Mouse (Mus musculus) hindbrain, embryonic 12.5 days (tissue): ENCODE measurements at regions not wholly inside any gene's neighbourhood (a gene's known extent, or its start where the extent isn't known, plus 50 kb on each side); places are given as distances from the start of the nearest gene placed in this dataset.

Experiments
- ATAC-seq: fragments of 200-750 bp; cut with Nextera tagmentation; 2 replicates; pipeline ENCODE4 v1.8.0; 2017; ENCODE audit warnings: moderate TSS enrichment; ENCODE audit not compliant: low FRiP score
- H3K27ac ChIP-seq: fragments of 300-500 bp; sonication (generic); 2 replicates; pipeline ENCODE4 v1.5.1; 2016; ENCODE audit warnings: mild to moderate bottlenecking
- H3K27me3 ChIP-seq: fragments of 300-500 bp; sonication (generic); 2 replicates; pipeline ENCODE4 v1.6.1; 2016; ENCODE audit warnings: mild to moderate bottlenecking
- H3K36me3 ChIP-seq: fragments of 300-500 bp; sonication (generic); 2 replicates; pipeline ENCODE4 v1.6.1; 2016; ENCODE audit warnings: mild to moderate bottlenecking
- H3K4me1 ChIP-seq: fragments of 300-500 bp; sonication (generic); 2 replicates; pipeline ENCODE4 v1.6.1; 2016
- H3K4me2 ChIP-seq: fragments of 300-500 bp; sonication (generic); replicated peaks from 2 replicates; pipeline ENCODE4 v1.6.1; 2016; ENCODE audit warnings: mild to moderate bottlenecking
- H3K4me3 ChIP-seq: fragments of 300-500 bp; sonication (generic); 2 replicates; pipeline ENCODE4 v1.5.1; 2016; ENCODE audit warnings: mild to moderate bottlenecking
- H3K9ac ChIP-seq: fragments of 300-500 bp; sonication (generic); 2 replicates; pipeline ENCODE4 v1.6.1; 2016; ENCODE audit warnings: mild to moderate bottlenecking, moderate library complexity
- H3K9me3 ChIP-seq: fragments of 300-500 bp; sonication (generic); replicated peaks from 2 replicates; pipeline ENCODE4 v1.6.1; 2016; ENCODE audit warnings: mild to moderate bottlenecking
- WGBS: fragments of 180-500 bp; shearing (Covaris S2); methylation state at CpG from one replicate; pipeline ENCODE4 v1.1.7; 2016; 5-methylcytosine and 5-hydroxymethylcytosine counted together

DNA sequence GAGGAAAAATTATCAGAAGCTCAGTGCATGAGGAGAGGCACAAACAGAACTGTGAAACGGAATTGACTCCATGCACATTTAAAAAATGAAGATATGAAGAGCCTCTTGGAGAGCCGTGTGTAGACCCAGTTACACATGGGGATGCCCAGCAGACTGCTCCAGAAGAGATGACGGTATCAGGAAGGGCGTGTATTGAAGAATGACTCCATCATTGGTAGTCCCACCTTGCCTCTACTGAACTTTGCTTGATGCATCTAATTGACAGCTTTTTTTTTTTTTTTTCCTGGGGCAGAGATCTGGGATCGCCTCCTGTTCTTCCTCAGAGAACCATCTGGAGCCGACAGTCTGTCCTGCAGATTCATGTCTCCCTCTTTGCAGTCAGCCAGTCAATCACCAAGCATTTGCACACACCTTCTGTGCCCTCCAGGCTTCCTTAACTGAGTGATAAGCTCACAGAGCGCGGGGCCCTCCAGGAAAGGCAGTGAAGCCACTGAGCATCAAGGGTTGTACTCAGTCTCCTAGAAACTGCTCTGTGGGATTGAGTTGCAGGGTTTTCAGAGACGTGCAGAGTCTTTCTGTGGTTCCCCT, 57.6 kb upstream of the D1Pas1 start:
- no peak overlapping the region for H3K4me2 ChIP-seq
- H3K9me3 ChIP-seq = no peaks in the 10 kb centered on the region
- 84% methylated on average over 9 of the region's 9 CpGs for WGBS
- no peak overlapping the region for H3K9ac ChIP-seq
- no peak overlapping the region for H3K27ac ChIP-seq
- no peak for ATAC-seq
- H3K4me1 ChIP-seq = no peaks in the 10 kb centered on the region
- H3K4me3 ChIP-seq = no peak overlapping the region
- H3K36me3 ChIP-seq = no peaks in the 10 kb centered on the region
- no peaks in the 10 kb centered on the region for H3K27me3 ChIP-seq

DNA sequence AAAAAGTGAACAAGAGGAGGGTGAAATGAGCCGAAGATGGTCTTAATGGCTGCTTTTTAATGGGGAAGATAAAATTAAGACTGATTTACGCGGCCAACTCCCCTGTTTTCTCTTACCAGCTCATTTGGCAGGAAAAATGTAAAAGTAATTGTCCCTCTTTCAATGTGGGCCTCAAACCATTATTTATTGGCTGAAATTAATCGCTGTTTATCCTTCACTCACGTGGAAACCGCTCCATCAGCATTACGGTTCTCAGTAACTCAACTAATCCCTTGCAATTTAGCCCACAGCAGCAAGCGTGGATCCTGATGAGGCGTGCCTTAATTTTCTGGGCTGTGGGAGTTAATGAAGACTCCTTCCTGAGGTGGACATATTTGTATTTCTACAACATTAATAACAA, 58.1 kb upstream of the D1Pas1 start:
- Histone ChIP-seq H3K36me3 (no peaks in the 10 kb centered on the region), H3K4me3 (no peak overlapping the region), H3K27me3 (no peaks in the 10 kb centered on the region), H3K9ac (no peak overlapping the region), H3K4me1 (no peaks in the 10 kb centered on the region), H3K4me2 (no peak overlapping the region), H3K27ac (no peak overlapping the region), H3K9me3 (no peaks in the 10 kb centered on the region)
- no peak for ATAC-seq
- 78% methylated on average over 9 of the region's 9 CpGs for WGBS

DNA sequence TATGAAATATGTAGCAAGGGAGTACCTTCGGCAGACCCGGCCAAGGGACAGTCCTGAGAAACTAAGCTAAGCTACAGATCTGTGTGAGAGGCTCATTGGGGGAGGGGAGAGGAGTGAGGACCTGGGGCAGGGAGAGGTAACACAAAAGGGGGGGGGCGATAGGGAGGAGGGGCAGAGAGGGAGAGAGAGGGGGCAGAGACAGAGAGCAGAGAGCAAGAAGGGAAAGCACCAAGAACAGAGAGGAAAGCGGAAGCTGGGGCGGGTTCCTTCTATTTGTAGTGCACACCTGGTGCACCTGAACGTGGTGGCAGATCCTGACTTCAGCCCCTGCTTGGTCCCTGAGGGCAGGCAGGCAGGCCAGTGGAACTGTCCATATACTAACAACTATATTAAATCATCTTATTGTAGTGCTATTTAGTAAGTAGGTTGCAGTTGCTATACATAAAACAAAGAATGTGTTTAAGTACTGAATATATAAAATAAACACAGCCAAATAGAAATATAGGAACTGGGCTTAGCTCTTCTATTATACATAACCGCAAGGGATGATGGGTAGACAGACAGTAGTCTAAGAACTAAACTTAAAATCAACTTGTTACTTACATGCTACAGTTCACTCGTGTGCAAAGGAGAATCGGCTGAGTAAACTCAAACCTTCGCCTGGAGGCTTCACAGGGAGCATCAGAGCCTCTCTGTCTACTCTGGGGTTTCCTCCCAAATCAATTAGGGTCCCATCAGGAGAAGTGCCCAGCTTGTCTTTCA, 59.6 kb upstream of the D1Pas1 start:
- Histone ChIP-seq H3K4me1 (no peaks in the 10 kb centered on the region), H3K4me2 (no peak overlapping the region), H3K9ac (no peak overlapping the region), H3K27me3 (no peaks in the 10 kb centered on the region), H3K4me3 (no peak overlapping the region), H3K9me3 (no peaks in the 10 kb centered on the region), H3K27ac (no peak overlapping the region), H3K36me3 (no peaks in the 10 kb centered on the region)
- no peak for ATAC-seq
- 82% methylated on average over 9 of the region's 10 CpGs for WGBS

DNA sequence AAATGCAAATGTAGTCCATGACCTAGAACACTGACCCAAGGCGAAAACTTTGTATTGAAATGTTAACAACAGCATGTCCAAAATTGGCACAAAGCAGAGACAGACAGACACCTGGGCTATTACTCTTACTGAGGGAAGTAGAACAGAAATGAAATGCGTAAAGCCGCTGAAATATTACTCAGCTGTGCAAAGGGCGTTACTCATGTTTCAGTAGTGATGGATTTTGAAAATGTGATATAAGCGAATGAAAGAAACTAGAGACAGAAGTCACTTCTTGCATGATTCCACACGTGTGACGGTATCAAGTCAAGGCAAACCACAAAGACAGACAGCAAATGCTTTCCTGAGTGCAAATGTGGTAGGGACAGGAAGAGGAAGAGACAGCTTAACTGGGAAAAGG, 61.3 kb upstream of the D1Pas1 start:
- 92% methylated on average over 7 of the region's 7 CpGs for WGBS
- Histone ChIP-seq H3K27me3 (no peaks in the 10 kb centered on the region), H3K27ac (no peak overlapping the region), H3K4me3 (no peak overlapping the region), H3K4me1 (no peaks in the 10 kb centered on the region), H3K4me2 (no peak overlapping the region), H3K9me3 (no peaks in the 10 kb centered on the region), H3K36me3 (no peaks in the 10 kb centered on the region), H3K9ac (no peak overlapping the region)
- ATAC-seq = no peak

DNA sequence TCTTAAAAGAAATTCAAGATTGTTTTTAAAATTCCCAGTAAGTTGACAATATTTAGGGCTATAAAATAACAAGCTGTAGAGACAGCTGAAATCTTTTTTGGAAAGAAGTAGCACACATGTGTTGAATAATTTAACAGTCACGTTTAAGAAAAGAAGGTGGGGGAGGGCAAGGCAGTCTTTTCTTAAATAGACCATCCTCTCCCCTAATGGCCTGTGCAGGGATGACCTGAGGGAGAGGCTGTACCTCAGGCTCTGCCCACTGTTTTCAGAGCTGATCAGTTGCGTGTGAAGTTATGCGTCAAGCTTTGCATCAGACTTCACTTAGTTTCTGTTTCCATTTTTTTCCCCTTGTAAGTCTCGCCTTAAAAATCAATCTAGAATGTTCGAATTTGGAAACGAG, 65.7 kb upstream of the D1Pas1 start:
- WGBS = 76% methylated on average over 6 of the region's 6 CpGs
- Histone ChIP-seq H3K27ac (no peak overlapping the region), H3K27me3 (no peaks in the 10 kb centered on the region), H3K4me1 (no peaks in the 10 kb centered on the region), H3K36me3 (no peaks in the 10 kb centered on the region), H3K9me3 (no peaks in the 10 kb centered on the region), H3K4me3 (no peak overlapping the region), H3K9ac (no peak overlapping the region), H3K4me2 (no peak overlapping the region)
- no peak for ATAC-seq

DNA sequence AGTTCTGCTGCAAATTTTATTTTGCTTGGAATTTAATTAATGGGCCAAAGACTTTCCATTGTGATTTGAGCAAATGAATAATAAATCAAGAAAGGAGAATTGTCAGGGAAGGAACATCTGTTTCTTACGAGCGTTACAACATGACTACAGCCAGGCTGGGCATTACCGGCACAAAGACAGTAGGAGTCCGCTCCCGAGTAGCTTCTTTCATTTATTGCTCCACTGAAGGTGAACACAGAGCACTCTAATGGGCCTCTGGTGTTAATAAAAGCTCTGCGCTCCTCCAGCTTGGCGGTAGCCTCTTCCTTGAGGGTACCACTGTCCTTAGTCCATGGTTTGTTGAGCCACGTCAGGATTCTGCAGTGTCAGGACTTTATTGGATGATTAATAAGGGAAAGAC, 69.0 kb upstream of the D1Pas1 start:
- no peaks in the 10 kb centered on the region for H3K27me3 ChIP-seq
- 0 out of 2 replicates have a peak overlapping the region, but pooled peaks have one; percentile 6 for H3K4me2 ChIP-seq
- no peak overlapping the region for H3K4me3 ChIP-seq
- no peaks in the 10 kb centered on the region for H3K9me3 ChIP-seq
- no peak overlapping the region for H3K9ac ChIP-seq
- no peak for ATAC-seq
- 60% methylated on average over 8 of the region's 8 CpGs for WGBS
- H3K27ac ChIP-seq = no peak overlapping the region
- no peaks in the 10 kb centered on the region for H3K4me1 ChIP-seq
- no peaks in the 10 kb centered on the region for H3K36me3 ChIP-seq

DNA sequence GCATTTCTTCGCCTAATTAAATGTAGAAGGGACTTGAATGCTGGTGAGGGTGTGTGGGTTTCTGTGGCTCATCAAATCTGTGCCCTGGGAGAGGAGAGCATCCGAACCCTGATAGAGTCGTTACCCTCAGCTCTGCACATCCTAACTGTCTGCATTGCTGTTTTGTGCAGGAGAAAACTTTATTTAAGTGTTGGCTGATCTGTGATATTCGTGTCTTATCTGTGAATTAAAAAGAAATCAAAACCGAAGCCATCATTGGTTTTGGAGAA, 77.7 kb upstream of the D1Pas1 start:
- Histone ChIP-seq H3K27ac (no peak overlapping the region), H3K9me3 (0 out of 2 replicates have a peak, but pooled peaks cover 6% of the 10 kb centered on the region), H3K4me3 (no peak overlapping the region), H3K4me1 (peaks cover 8% of the 10 kb centered on the region; the same call in 1 of the 2 replicates), H3K9ac (no peak overlapping the region), H3K36me3 (no peaks in the 10 kb centered on the region), H3K27me3 (no peaks in the 10 kb centered on the region), H3K4me2 (no peak overlapping the region)
- WGBS = 62% methylated on average over 5 of the region's 5 CpGs
- no peak for ATAC-seq

DNA sequence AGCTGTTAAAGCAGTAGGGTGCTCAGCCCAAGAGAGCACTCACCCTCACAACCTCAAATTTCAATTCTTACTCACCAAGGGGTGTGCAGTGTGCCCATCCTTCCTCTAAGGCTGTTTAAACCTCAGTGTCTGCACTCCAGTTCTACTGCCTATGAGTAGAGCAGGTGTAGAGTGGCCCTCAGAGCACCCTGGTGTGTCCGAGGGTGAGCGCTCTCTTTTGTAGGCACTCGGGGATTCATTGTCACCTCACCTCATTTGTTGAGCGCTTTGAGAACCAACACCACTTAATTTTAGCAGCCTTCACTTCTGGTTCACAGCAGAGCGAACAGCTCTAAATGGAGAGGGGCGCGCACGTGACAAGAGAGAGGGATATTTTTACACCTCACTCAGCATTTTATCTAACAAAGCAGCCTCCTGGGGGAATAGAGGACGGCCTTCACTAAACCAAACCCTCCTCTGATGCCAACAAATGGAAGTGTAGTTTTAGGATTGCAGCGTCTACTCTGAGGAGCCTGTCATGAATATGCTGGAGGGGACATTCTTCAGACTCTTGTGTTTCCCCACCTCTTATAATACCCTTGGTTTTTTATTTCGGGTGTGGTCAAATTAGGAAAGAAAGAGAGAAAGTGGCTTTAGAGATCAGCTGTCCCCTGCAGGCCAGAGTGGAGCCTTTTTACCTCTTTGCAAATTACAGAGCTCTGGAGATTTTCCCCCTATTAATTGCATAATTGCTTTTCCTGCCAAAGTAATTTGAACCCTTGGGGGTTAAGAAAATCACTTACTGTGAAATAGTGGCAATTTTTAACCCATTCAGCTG, 78.2 kb upstream of the D1Pas1 start:
- 0 out of 2 replicates have a peak, but pooled peaks cover 6% of the 10 kb centered on the region for H3K9me3 ChIP-seq
- H3K27ac ChIP-seq = no peak overlapping the region
- no peak overlapping the region for H3K4me3 ChIP-seq
- WGBS = 54% methylated on average over 11 of the region's 11 CpGs
- no peak overlapping the region for H3K9ac ChIP-seq
- ATAC-seq = peak; percentile 69; the same call in 1 of the 2 replicates
- H3K4me1 ChIP-seq = peaks cover 8% of the 10 kb centered on the region; the same call in 1 of the 2 replicates
- no peaks in the 10 kb centered on the region for H3K36me3 ChIP-seq
- H3K4me2 ChIP-seq = no peak overlapping the region
- no peaks in the 10 kb centered on the region for H3K27me3 ChIP-seq

DNA sequence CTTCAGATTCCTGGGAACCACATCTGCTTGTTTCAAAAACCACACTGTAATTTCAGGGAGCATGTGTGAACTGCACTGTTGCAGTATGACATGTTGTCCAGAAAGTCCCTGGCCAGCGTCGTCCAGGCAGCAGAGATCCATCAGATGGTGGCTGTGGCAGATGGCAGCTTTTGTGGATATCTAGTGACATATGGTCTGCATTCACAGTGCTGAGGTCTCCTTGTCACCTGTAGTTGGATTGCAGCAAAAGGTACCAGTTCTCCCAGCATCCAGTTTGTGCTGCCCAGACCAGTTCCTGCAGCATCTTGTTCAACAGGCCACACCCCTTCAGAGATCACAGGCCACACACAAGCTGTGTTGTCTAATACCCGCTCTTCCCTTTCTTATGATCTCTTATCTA, 80.1 kb upstream of the D1Pas1 start:
- H3K4me1 ChIP-seq = peaks cover 8% of the 10 kb centered on the region; the same call in 1 of the 2 replicates
- no peaks in the 10 kb centered on the region for H3K36me3 ChIP-seq
- no peak for ATAC-seq
- no peak overlapping the region for H3K4me2 ChIP-seq
- no peaks in the 10 kb centered on the region for H3K27me3 ChIP-seq
- no peak overlapping the region for H3K27ac ChIP-seq
- no peak overlapping the region for H3K4me3 ChIP-seq
- no peaks in the 10 kb centered on the region for H3K9me3 ChIP-seq
- 62% methylated on average over 3 of the region's 3 CpGs for WGBS
- H3K9ac ChIP-seq = no peak overlapping the region

DNA sequence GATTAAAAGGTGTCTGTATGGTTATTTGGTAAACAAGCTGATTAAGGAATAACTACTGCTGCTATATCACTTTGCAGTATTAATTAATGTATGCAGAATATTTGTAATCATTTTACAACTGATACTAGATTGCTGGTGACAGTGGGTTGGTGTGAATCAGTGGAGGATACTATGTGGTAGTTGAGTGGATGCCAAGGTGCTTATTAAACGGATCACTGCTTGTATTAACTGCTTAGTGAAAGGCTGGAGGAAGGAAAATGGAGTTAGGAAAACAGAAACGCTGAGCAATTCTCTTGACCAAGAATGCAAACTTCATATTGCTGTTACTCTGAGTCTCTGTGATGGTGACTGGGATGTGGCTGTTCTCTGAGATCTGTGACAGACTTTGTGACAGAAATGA, 86.8 kb upstream of the D1Pas1 start:
- no peak for ATAC-seq
- Histone ChIP-seq H3K9ac (no peak overlapping the region), H3K4me1 (no peaks in the 10 kb centered on the region), H3K4me3 (no peak overlapping the region), H3K27me3 (no peaks in the 10 kb centered on the region), H3K9me3 (no peaks in the 10 kb centered on the region), H3K4me2 (no peak overlapping the region), H3K27ac (no peak overlapping the region), H3K36me3 (no peaks in the 10 kb centered on the region)
- 91% methylated on average over 2 of the region's 2 CpGs for WGBS

DNA sequence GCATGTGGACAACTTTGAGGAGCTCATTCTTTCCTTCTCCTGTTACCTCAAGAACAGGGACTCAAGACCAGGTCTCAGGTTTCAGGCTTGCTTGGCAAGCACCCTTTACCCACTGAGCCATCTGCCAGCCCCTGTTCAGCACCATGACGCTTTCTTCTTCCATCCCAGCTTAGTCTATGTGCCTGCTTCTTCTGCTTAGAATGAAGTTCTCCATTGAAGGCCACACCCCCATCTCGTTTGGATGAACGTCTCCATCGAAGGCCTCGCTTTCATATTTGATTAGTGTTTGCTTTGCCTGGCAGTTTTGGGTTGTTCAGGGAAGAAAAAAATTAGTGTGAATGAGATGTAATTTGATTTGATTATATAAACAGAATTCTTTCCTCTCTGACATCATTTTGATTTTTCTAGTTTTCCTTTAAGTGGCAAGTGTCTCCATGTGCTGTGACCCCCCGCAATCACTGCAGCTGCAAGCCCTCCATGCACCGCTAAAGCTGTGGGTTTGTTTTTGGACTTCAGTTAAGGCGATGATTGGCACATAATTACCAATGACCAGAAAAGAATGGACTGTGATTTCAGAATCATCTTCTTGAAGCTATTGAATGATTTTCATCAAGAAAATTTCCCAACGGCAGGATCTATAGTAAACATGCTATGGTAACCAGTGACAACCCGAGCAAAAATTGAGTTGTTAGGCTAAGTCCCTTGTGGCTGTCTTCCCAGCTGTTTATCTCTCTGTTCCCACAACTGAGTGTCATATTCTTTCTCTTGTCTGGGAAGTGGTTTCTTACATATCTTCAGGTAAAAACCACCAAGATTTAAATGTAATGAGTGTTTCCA, 106.4 kb upstream of the D1Pas1 start:
- Histone ChIP-seq H3K36me3 (no peaks in the 10 kb centered on the region), H3K4me3 (no peak overlapping the region), H3K27me3 (no peaks in the 10 kb centered on the region), H3K4me1 (no peaks in the 10 kb centered on the region), H3K9ac (no peak overlapping the region), H3K27ac (no peak overlapping the region), H3K4me2 (no peak overlapping the region), H3K9me3 (no peaks in the 10 kb centered on the region)
- no peak for ATAC-seq
- WGBS = 82% methylated on average over 10 of the region's 10 CpGs

DNA sequence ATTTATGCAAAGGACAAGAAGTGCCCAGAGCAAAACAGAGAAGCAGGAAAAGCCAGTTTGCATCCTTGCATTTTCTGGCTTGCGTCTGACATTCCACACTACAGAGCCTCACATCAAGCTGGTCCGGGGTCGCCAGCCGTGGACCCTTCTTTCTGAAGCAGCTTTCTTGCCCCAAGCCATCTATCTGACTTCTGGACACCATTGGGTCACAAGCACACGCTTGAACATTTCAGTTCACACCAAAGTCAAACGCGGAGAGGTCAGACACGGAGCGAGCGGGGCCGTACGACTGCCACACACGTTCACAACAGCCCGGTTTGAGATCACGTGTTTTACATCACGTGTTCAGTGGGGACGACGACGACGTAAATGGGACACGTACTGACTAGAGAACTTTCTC, 108.9 kb upstream of the D1Pas1 start:
- H3K36me3 ChIP-seq = no peaks in the 10 kb centered on the region
- no peaks in the 10 kb centered on the region for H3K9me3 ChIP-seq
- no peak for ATAC-seq
- no peaks in the 10 kb centered on the region for H3K27me3 ChIP-seq
- H3K4me3 ChIP-seq = no peak overlapping the region
- H3K4me2 ChIP-seq = no peak overlapping the region
- 90% methylated on average over 21 of the region's 21 CpGs for WGBS
- no peak overlapping the region for H3K9ac ChIP-seq
- H3K4me1 ChIP-seq = no peaks in the 10 kb centered on the region
- no peak overlapping the region for H3K27ac ChIP-seq
